Mouse (Mus musculus) frontal cortex, postnatal 25 days (tissue): ENCODE measurements around the gene Paics.

Experiments used
- DNase-seq, 2 experiments: peaks; one replicate each; pipeline ENCODE4 v3.0.0; 2022; ENCODE audit warnings: low spot score in 2 of 2

Gene Paics

DNA sequence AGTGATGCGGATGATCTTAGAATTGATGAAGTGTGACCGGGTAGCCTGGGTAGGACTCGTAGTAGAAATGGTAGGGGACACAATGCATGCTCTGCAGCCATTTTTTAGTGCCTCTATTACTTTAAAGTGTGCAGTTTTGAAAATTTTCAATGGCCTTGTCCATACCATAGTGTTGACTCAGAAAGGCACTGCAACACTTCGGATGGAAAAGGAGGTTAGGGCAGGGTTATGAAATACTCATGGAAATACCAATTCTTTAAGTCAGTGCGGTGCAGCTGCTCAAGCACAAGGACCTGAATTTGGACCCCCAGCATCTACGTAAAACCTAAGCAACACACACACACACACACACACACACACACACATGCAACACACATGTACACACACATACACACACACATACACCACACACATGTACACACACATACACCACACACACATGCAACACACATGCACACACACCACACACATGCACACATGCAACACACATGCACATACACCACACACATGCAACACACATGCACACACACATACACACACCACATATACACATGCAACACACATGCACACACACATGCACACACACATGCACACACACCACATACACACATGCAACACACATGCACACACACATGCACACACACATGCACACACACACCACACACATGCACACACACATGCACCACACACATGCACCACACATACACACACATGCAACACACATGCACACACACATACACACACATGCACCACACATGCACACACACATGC, 53.1 kb downstream of the Paics start, which contains the start of gene Arl9:
Arl9 (plus strand) TSS at position 5 of the 771 bp plus-strand sequence.
- no peak for DNase-seq

- no peak for DNase-seq
Measured at GRCm38 (mm10) chr5:77010352-77010751, 59.2 kb downstream of the Paics start.

- DNase-seq: no peak
Measured at GRCm38 (mm10) chr5:77011082-77011481, 60.0 kb downstream of the Paics start.

DNA sequence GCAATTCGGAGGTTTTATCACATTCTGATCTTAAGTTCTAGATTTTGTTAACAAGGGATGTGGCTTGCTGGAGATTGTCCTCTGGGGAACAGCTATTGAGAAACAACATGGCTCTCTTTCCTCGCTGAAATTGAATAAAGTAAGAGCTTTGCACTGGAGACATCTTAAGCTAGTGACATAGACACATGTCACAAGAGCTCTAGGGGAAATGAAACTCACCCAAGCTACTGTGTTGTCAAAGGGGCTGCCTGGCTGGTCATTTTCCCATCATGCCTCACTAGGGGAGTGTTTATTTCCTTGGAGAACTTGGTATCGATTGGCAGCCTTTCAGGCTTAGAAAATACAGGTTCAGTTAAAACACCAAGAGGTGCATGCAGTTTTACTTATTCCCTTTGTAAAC, 62.1 kb downstream of the Paics start:
- DNase-seq: no peak

DNA sequence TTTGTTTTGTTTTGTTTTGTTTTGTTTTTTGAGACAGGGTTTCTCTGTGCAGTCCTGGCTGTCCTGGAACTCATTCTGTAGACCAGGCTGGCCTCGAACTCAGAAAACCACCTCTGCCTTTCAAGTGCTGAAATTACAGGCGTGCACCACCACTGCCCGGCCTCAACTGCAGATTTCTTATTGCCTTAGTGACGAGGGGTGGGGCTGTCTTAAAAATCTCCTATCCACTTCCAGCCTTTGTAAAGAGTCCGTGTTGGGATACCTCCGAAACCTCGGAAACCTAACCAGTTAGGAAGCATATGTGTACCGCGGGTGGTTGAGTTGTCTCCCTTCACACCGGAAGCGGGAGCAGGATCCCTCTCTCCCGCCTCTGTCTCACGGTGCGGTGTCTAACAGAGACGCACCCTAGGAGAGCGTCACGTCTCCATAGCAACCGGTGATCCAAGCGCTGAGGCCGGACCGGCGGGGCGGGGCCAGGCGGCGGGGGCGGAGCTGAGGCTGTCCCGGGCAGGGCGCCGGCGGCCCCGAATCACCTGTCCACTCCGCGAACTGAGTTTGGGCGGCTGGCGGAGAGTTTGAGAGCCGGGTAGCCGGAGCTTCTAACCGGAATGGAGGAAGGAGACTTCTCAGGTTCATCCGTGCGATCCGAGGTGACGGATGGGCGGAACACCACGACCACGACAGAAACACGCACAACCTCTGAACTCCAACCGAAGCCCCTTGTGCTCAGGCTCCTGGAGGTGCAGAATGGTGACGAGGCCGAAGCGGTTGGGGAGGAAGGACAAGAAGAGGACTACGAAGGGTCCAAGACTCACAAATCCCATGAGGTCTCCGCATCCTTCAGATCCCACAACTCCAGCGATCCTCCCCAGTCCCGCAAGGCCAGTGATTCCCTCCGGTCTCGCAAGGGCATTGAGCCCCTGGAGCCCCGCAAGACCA, 64.7 kb downstream of the Paics start, which contains the start of gene Thegl:
Thegl (plus strand) TSS at position 480 of the 939 bp plus-strand sequence.
- peak; percentile 35 to 48 for DNase-seq
